Mouse (Mus musculus) urinary bladder, postnatal 4 days (tissue): ENCODE measurements at regions not wholly inside any gene's neighbourhood (a gene's known extent, or its start where the extent isn't known, plus 50 kb on each side); places are given as distances from the start of the nearest gene placed in this dataset.
"Not testable (repeated sequence)": the region's sequence is repeated elsewhere in the genome, so short reads cannot be mapped to it uniquely, and the experiment has no call there.

Experiments
- DNase-seq, 2 experiments: peaks; one replicate each; pipeline ENCODE4 v3.0.0; 2021 to 2022; ENCODE audit warnings: low spot score in 2 of 2

- no peak for DNase-seq
Measured at GRCm38 (mm10) chr10:117478202-117478930, 98.6 kb upstream of the Cpsf6 start.

GRCm38 (mm10) chr10:117477331-117478201 is 97.8 kb upstream of the Cpsf6 start:
- no peak for DNase-seq

DNA sequence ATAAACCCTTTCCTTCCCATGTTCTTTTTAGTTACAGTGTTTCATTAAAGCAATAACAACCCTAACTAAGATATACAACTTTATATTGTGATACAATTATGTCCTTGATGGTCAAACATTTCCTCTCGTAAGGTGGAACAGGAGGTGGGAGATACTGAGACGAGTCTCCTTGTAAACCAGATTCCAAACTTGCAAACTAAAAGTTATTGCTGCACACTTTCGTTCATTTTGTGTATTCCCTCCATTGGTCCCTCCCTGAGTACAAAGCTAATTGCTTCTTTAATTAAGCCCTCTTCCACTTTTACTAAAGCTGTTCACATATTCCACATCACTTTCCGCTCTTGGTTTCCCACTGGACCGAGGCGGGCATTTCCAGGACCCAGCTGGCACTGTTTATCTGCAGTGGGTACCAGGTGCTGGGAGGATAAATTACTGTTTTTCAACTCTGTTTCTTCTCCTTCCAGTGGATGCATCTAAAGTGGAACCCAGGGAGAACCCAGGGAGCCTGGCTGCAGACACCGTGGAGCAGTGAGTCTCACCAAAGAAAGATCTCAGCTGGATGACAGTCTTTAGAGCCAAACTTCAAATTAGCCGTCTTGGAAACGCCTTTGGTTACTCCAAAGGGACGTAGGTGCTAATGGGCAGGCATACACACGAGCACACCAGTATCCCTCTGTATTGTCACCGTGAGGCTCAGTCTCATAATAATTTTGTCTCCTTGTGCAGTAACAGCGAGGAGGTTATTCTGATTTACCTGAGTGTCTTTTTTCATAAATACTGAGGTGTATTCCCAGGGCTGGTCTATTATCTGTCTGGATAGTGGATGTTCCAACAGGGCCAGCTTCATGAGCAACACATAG is 95.5 kb upstream of the Cpsf6 start:
- DNase-seq: no peak

DNA sequence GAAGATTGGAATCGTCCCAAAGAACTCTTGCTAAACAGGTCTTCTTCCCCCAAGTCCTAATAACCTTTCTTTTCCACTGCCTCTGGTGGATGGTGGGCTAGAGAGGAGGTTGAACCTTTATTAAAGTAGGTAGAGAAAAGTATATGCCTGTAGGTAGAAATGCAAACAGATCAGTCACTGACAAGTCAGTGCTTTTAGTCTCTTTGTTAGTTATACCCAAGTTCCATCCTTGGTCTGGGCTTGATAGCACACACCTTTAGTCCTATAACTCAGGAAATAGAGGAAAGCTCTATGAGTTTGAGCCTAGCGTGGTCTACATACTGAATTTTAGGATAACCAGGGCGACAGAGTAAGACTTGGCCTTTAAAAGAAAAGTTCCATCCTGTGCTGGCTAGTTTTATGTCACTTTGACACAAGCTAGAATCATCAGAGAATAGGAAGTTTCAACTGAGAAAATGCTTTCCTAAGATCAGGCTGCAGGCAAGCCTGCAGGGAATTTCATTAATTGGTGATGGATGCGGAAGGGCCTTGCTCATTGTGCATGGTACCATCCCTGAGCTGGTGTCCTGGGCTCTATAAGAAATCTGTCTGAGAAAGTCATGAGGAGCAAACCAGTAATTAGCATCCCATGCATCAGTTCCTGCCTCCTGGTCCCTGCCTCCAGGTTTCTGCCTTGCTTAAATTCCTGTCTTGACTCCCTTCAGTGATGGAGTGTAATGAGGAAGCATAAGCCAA is 94.7 kb upstream of the Cpsf6 start:
- DNase-seq: no peak

- no peak for DNase-seq
Measured at GRCm38 (mm10) chr10:117473471-117473870, 93.7 kb upstream of the Cpsf6 start.

DNA sequence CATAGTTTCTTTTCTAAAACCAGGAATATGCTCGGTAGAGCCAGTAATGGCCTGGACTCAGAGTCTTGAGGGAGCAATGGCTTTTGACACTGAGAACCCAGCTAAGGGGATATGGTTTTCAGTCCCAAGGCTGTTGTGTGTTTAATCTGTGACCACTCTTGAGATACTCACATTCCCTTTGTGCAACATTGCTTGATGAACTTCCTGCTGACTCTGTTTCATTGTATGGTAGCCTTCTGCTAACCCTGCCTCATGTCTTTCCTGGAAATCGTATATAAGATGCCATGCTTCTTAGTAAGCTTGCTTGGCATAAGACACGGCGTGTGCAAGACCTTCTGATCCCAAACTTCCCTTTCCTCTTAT is 92.7 kb upstream of the Cpsf6 start:
- no peak for DNase-seq

DNA sequence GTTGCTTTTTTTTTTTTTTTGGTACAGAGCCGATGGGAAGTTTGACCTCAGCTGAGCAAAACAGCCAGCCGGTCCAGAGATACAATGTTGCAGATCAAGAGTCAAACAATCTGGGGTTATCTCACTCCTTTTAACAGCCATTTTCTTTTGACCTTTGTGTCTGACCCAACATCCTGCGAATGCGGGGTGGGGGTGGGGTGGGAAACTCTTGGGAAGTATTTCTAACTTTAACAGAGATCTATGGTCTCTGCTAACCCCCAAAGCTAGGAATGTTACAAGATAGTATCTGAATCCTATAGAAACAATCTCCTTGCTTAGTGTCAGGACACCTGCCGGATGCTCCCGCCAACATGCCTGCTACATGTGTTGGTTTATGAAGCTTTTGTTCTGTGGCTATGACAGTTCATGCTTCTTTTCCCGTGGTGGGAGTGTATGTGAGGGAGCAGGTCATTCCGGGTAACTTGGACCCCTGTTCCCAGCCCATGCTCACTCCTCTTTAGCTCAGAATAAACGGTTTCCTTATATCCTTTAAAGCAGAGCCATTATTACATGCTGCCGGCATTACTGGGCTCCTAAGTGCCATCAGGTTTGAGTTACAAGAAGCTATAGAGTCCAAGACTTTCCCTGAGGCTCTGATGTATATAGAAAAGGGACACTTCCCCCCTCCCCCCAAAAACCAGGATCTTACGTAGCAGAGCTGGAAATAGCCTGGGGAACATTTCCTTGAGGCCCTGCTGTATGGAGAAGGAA is 92.2 kb upstream of the Cpsf6 start:
- no peak for DNase-seq

GRCm38 (mm10) chr10:117471036-117471817 is 91.4 kb upstream of the Cpsf6 start:
- DNase-seq: no peak

GRCm38 (mm10) chr10:117470481-117470880 is 90.7 kb upstream of the Cpsf6 start:
- DNase-seq: no peak

- no peak for DNase-seq
Measured at GRCm38 (mm10) chr10:117469573-117470090, 89.8 kb upstream of the Cpsf6 start.

DNA sequence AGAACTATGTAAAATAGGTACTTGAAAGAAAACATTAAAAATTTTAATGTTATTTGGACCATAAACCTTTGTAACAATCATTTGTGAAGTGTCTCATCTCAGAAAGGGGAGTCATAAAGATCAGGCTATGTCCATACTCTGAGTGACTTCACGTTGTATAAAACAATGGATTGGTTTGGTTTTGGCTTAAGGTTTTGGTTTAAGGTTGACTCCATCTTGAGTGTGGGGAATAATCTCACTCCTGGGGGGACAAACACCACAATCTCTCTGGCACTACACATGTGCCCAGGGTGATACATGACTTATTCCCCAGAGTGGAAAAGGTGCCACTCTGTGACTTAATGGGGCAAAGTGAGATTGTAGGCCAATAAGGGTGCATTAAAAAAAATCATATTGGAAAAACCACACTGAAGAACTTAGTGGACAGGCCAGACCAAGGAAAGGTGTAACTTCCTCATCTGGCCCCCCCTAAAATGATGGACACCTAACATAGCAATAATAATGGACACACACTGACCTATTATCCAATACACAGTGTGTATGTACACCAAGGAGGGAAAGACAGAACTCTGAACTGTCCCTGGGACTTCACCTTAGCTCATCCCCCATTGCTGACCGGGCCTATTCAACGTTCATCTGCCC is 89.2 kb upstream of the Cpsf6 start:
- DNase-seq: no peak

GRCm38 (mm10) chr10:117468381-117468780 is 88.6 kb upstream of the Cpsf6 start:
- DNase-seq: no peak

DNA sequence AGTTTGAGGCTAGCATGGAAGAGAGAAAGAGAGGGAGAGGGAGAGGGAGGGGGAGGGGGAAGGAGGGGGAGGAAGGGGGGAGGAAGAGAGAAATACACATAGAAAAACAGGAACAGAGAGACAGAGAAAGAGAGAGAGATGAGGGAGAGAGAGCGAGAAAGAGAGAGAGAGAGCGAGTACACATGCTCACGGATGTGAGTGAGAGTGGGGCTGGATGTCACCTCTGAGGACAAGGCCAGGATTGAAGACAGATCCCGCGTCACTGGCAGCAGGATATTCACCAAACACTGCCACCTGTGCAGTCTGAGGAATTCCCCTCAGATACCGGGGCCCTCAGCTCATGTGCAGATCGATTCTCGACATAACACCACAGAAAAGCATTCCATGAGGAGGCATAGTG is 87.3 kb upstream of the Cpsf6 start:
- no peak for DNase-seq

GRCm38 (mm10) chr10:117466391-117466790 is 86.6 kb upstream of the Cpsf6 start:
- DNase-seq: no peak

DNA sequence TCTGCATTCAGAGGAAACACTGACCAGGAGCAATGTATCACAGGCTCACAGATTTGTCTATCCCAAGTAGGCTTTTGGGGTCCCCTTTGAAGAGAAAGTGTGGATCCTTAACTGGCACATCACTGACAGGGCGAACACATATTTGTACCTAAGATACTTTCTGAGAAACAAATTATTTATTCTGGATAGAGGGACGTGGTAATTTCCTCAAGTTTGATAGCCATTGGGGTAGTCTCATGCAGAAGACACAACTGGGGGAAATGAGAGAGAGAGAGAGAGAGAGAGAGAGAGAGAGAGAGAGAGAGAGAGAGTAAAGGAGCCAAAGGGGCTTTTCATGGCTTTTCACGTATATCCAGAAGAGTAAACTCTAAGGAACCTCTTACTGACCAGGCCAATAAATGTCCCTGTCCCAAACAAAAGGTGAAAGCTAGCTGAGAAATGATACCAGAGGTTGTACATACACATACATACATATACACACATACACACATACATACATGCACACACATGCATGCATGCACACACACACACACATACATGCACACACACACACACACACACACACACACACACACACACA is 85.9 kb upstream of the Cpsf6 start:
- no peak for DNase-seq

DNA sequence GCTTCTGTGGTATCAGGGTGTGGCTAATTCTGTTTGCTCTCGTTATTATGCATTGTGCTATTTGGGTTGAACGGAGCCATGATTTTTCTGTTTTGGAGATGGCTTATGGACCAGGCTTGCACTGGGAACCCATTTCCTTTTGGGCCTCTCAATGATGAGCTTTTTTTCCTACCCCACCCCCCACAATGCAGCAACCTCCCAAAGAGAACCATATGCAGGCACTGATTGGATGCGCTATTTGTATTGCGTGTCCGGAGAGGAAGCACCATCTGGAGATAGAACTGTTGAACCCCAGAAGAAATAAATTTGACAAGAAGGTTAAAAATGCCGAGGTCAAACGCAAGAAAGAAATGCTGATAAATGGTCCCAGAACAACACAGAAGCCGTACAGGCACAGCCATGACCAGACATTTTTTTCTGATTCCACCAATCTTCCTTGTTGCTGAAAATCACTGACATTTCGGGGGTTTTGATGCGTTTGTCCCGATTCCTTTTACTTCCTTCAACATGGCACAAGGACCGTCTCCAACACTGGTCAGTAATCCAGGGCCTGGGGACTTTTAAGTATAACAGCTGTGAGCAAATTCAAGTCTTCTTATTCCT is 85.3 kb upstream of the Cpsf6 start:
- DNase-seq: no peak

DNA sequence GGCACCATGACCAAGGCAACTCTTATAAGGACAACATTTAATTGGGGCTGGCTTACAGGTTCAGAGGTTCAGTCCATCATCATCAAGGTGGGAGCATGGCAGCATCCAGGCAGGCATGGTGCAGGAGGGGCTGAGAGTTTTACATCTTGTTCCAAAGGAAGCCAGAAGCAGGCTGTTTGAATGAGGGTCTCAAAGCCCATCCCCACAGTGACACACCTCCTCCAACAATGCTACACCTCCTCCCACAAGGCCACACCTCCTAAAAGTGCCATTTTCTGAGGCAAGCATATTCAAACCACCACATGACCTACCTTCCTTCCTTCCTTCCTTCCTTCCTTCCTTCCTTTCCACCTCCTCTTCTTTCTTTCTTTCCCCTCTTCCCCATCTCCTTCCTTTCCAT is 84.5 kb upstream of the Cpsf6 start:
- DNase-seq: not testable (repeated sequence)

DNA sequence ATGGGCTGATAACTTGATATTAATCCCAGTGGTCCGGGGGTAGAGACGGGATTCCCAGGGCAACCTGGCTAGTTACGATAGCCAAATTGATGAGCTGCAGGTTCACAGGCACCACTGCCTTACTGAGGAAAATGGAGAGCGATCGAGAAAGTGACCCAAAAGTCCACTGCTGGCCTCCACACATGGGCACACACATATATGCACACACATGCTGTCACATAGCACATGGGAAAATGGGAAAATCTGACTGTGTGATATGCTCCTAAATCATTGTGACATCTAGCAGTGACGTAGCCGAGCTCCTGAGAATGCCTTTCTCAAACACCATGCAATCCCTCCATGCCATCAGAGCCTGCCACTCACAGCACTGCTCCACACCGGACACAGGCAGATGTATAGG is 83.8 kb upstream of the Cpsf6 start:
- DNase-seq: no peak

DNA sequence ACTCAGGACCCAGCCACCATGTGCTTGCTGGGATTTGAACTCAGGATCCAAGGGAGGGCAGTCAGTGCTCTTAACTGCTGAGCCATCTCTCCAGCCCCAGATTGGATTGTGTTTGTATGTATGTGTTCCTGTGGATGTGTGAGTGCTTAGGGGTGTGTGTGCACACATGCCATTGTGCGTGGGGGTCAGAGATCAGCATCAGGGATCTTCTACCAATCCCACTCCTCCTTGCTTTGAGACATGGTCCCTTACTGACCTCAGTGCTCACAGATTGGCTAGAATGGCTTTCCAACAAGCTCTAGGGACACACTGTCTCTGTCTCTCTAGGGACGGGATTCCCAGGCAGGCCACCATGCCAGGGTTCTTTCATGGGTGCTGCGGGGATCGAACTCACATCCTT is 83.1 kb upstream of the Cpsf6 start:
- no peak for DNase-seq
